Mouse (Mus musculus): ENCODE results near the gene Ten1.

GRCm38 (mm10) chr11:116176010-116176409, 22.6 kb upstream of the Ten1 start:
- TF ChIP-seq CTCF (IDR thresholded peaks at IDR 0.05; ENCODE audit: insufficient read depth, low read depth, low read length) (no peak), POLR2A (IDR thresholded peaks at IDR 0.05; ENCODE audit: insufficient read depth, low read depth, low read length) (no peak)

Data from olfactory bulb, adult 2 months (tissue).